Mouse (Mus musculus) erythroblast, embryonic 14.5 days (primary cell): ENCODE results near the gene Cybrd1. TPM values are rescaled to one million over a fixed set of nuclear protein-coding genes. Genes with fewer than 3 reads are reported as not detected.
A peak's percentile ranks its signal among the peaks of the same experiment; 100 is the strongest.

Source experiments
- H3K27me3 ChIP-seq: 2 replicates; pipeline ENCODE4 v1.6.1; 2012; ENCODE audit warnings: inconsistent platforms; ENCODE audit not compliant: control insufficient read depth
- H3K36me3 ChIP-seq: 2 replicates; pipeline ENCODE4 v1.6.1; 2012; ENCODE audit warnings: mild to moderate bottlenecking, inconsistent platforms; ENCODE audit not compliant: control insufficient read depth
- H3K4me1 ChIP-seq: 2 replicates; pipeline ENCODE4 v1.6.1; 2012; ENCODE audit warnings: inconsistent platforms; ENCODE audit not compliant: control insufficient read depth
- H3K4me3 ChIP-seq: replicated peaks from 2 replicates; pipeline ENCODE3; 2012; ENCODE audit warnings: moderate library complexity, mild to moderate bottlenecking, inconsistent platforms
- H3K9me3 ChIP-seq: 2 replicates; pipeline ENCODE4 v1.6.1; 2012; ENCODE audit warnings: low read length, inconsistent platforms, mixed read lengths; ENCODE audit not compliant: control insufficient read depth
- GATA1 ChIP-seq: IDR thresholded peaks from 2 replicates; pipeline ENCODE4 v1.6.1; 2012; ENCODE audit warnings: low read length, inconsistent platforms, mixed read lengths
- TAL1 ChIP-seq: IDR thresholded peaks from 3 replicates; pipeline ENCODE4 v1.6.1; 2012; ENCODE audit warnings: low read length, inconsistent platforms, mixed read lengths
- polyA plus RNA-seq: library from polyadenylated mRNA; stranded (reverse); fragments of >175 nt; gene quantifications from 2 replicates; pipeline ENCODE4 v1.2.3, GENCODE M21; 2012

Cybrd1 gene
- polyA plus RNA-seq, 1 experiment = not detected

- Histone ChIP-seq H3K27me3 (peaks cover 63% of the 10 kb centered on the region), H3K4me3 (no peak overlapping the region), H3K36me3 (no peaks in the 10 kb centered on the region), H3K4me1 (peaks cover 11% of the 10 kb centered on the region), H3K9me3 (peaks cover 2% of the 10 kb centered on the region; the same call in 1 of the 2 replicates)
- TF ChIP-seq TAL1 (no peak), GATA1 (no peak)
Measured at GRCm38 (mm10) chr2:71121406-71121805, 3.7 kb downstream of the Cybrd1 start.

- peaks cover 53% of the 10 kb centered on the region for H3K27me3 ChIP-seq
- H3K36me3 ChIP-seq = no peaks in the 10 kb centered on the region
- H3K9me3 ChIP-seq = no peaks in the 10 kb centered on the region; the same call in 1 of the 2 replicates
- no peak overlapping the region for H3K4me3 ChIP-seq
- TF ChIP-seq TAL1 (no peak), GATA1 (no peak)
- H3K4me1 ChIP-seq = peaks cover 10% of the 10 kb centered on the region
Measured at GRCm38 (mm10) chr2:71122268-71123029, 4.7 kb downstream of the Cybrd1 start.

GRCm38 (mm10) chr2:71123591-71123990 is 5.9 kb downstream of the Cybrd1 start:
- Histone ChIP-seq H3K9me3 (no peaks in the 10 kb centered on the region), H3K27me3 (peaks cover 42% of the 10 kb centered on the region), H3K4me3 (no peak overlapping the region), H3K4me1 (no peaks in the 10 kb centered on the region), H3K36me3 (no peaks in the 10 kb centered on the region)
- TF ChIP-seq TAL1 (no peak), GATA1 (no peak)

GRCm38 (mm10) chr2:71127779-71128534 is 10.2 kb downstream of the Cybrd1 start:
- H3K4me3 ChIP-seq = no peak overlapping the region
- H3K4me1 ChIP-seq = peaks cover 14% of the 10 kb centered on the region
- TF ChIP-seq GATA1 (no peak), TAL1 (no peak)
- H3K36me3 ChIP-seq = no peaks in the 10 kb centered on the region
- no peaks in the 10 kb centered on the region for H3K9me3 ChIP-seq
- peaks cover 7% of the 10 kb centered on the region for H3K27me3 ChIP-seq

- TF ChIP-seq TAL1 (no peak), GATA1 (no peak)
- Histone ChIP-seq H3K9me3 (no peaks in the 10 kb centered on the region), H3K27me3 (no peaks in the 10 kb centered on the region), H3K36me3 (no peaks in the 10 kb centered on the region), H3K4me1 (peaks cover 35% of the 10 kb centered on the region), H3K4me3 (no peak overlapping the region)
Measured at GRCm38 (mm10) chr2:71130366-71130765, 12.6 kb downstream of the Cybrd1 start.

GRCm38 (mm10) chr2:71131866-71132496 is 14.3 kb downstream of the Cybrd1 start:
- no peaks in the 10 kb centered on the region for H3K9me3 ChIP-seq
- no peaks in the 10 kb centered on the region for H3K27me3 ChIP-seq
- no peak overlapping the region for H3K4me3 ChIP-seq
- peaks cover 40% of the 10 kb centered on the region for H3K4me1 ChIP-seq
- peaks cover 2% of the 10 kb centered on the region; the same call in 1 of the 2 replicates for H3K36me3 ChIP-seq
- TF ChIP-seq TAL1 (no peak), GATA1 (no peak)

- peak; percentile 18; the same call in 1 of the 2 replicates for TF ChIP-seq GATA1
- TF ChIP-seq TAL1 = peak; percentile 76
- Histone ChIP-seq H3K9me3 (no peaks in the 10 kb centered on the region), H3K27me3 (no peaks in the 10 kb centered on the region), H3K4me1 (peaks cover 40% of the 10 kb centered on the region), H3K4me3 (peak overlapping the region; percentile 53), H3K36me3 (peaks cover 2% of the 10 kb centered on the region; the same call in 1 of the 2 replicates)
Measured at GRCm38 (mm10) chr2:71134041-71134505, 16.4 kb downstream of the Cybrd1 start.

- peaks cover 2% of the 10 kb centered on the region; the same call in 1 of the 2 replicates for H3K36me3 ChIP-seq
- H3K9me3 ChIP-seq = no peaks in the 10 kb centered on the region
- no peaks in the 10 kb centered on the region for H3K27me3 ChIP-seq
- H3K4me1 ChIP-seq = peaks cover 40% of the 10 kb centered on the region
- peak overlapping the region; percentile 53 for H3K4me3 ChIP-seq
- no peak for TF ChIP-seq GATA1
- no peak for TF ChIP-seq TAL1
Measured at GRCm38 (mm10) chr2:71134836-71135235, 17.1 kb downstream of the Cybrd1 start.

GRCm38 (mm10) chr2:71140622-71141021 is 22.9 kb downstream of the Cybrd1 start:
- Histone ChIP-seq H3K36me3 (peaks cover under 1% of the 10 kb centered on the region; the same call in 1 of the 2 replicates), H3K4me1 (peaks cover 5% of the 10 kb centered on the region), H3K9me3 (no peaks in the 10 kb centered on the region), H3K4me3 (no peak overlapping the region), H3K27me3 (peaks cover 8% of the 10 kb centered on the region)
- TF ChIP-seq TAL1 (no peak), GATA1 (no peak)
